ENCODE assay signal across 8 mouse cellular contexts in the genomic region with DNA sequence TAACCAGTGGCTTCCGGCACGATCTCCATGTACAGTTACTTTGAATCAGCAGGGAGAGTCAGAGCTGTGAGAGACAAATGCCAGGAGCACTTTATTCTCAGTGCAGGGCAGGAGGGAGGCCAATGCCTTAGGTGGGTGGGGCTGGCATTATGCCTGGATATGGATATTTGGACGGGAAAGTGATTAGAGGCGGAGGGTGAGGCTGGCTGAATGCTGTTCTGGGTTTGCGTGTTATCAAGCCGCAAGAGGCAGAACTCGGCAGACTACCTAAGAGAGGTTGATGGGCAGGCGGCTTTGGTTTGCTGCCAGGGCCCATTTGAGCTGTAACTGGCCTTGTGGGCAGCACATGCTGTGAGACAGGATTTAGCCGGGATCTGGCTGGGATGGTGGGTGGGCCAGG.
DNase-seq lines count a peak whose midpoint lies in the region; ATAC-seq and TF ChIP-seq lines count a peak whose summit lies in the region.

No protein-coding gene starts in this region.

- no peak for TF ChIP-seq CTCF in gastrocnemius, adult 2 months (IDR thresholded peaks at IDR 0.05)

- H3K4me1 ChIP-seq in hindbrain, embryonic 15.5 days (replicated peaks), result peaks cover 49% of the 10 kb centered on the region
- H3K4me1 ChIP-seq in midbrain, embryonic 15.5 days, result peaks cover 46% of the 10 kb centered on the region

- H3K27me3 ChIP-seq in hindbrain, embryonic 15.5 days, result no peaks in the 10 kb centered on the region
- no peaks in the 10 kb centered on the region for H3K27me3 ChIP-seq in midbrain, embryonic 15.5 days (replicated peaks)

- H3K27ac ChIP-seq in gastrocnemius, adult 2 months, result peak overlapping the region; percentile 89
- peak overlapping the region; percentile 27 for H3K27ac ChIP-seq in hindbrain, embryonic 15.5 days (replicated peaks)
- peak overlapping the region; percentile 46 for H3K27ac ChIP-seq in midbrain, embryonic 15.5 days

- 0 out of 2 replicates have a peak, but pooled peaks have one; percentile 44 for ATAC-seq in hindbrain, embryonic 15.5 days (ENCODE audit: low FRiP score, low read depth)
- peak; percentile 46 for ATAC-seq in midbrain, embryonic 15.5 days (replicated peaks)
- no peak for ATAC-seq in CD4-positive, CD25-positive, alpha-beta regulatory T cell, adult 4 months
- ATAC-seq in activated CD4-positive, CD25-positive, alpha-beta regulatory T cell, adult 4 months, result no peak

- intact Hi-C loops in gastrocnemius, adult 2 months (cut with DNase I), result loop anchor here (5.0 kb wide), 2 partner anchors 35 to 80 kb away; partner anchors contain the start of gene Golt1a
- intact Hi-C loops in left cerebral cortex, postnatal 25 days (cut with DNase I), result loop anchor here (5.0 kb wide), 1 partner anchor 75 kb away; no protein-coding TSS in a partner anchor

- H3K9ac ChIP-seq in hindbrain, embryonic 15.5 days, result no peak overlapping the region
- H3K9ac ChIP-seq in midbrain, embryonic 15.5 days, result no peak overlapping the region

- WGBS in hindbrain, embryonic 15.5 days, result 17% methylated on average over 9 of the region's 9 CpGs
- 14% methylated on average over 9 of the region's 9 CpGs for WGBS in midbrain, embryonic 15.5 days

- H3K36me3 ChIP-seq in hindbrain, embryonic 15.5 days, result no peaks in the 10 kb centered on the region
- H3K36me3 ChIP-seq in midbrain, embryonic 15.5 days (replicated peaks), result no peaks in the 10 kb centered on the region

- no peaks in the 10 kb centered on the region for H3K9me3 ChIP-seq in hindbrain, embryonic 15.5 days
- no peaks in the 10 kb centered on the region for H3K9me3 ChIP-seq in midbrain, embryonic 15.5 days

- H3K4me3 ChIP-seq in gastrocnemius, adult 2 months, result peak overlapping the region; percentile 61
- no peak overlapping the region for H3K4me3 ChIP-seq in hindbrain, embryonic 15.5 days
- H3K4me3 ChIP-seq in midbrain, embryonic 15.5 days, result no peak overlapping the region

- DNase-seq in adrenal gland, adult 18-20 months (ENCODE audit: low spot score in 2 of 2), result peak; percentile 33 to 51
- peak; percentile 44 for DNase-seq in cerebellum, adult 11-12 months
- DNase-seq in gastrocnemius, adult 2 months, result peak; percentile 86
- peak; percentile 55 to 84 for DNase-seq in left cerebral cortex, postnatal 25 days (ENCODE audit: low spot score in 2 of 2)

- H3K4me2 ChIP-seq in hindbrain, embryonic 15.5 days, result 0 out of 2 replicates have a peak overlapping the region, but pooled peaks have one; percentile 2
- H3K4me2 ChIP-seq in midbrain, embryonic 15.5 days, result peak overlapping the region; percentile 1; the same call in 1 of the 2 replicates

Comparison
In these comparisons a context has a peak if more than half of its experiments do, and no peak if none do; other contexts are left out.
1. H3K27ac ChIP-seq: peak in every context shown above with its lines; median percentile 89 in gastrocnemius, adult 2 months; 46 in midbrain, embryonic 15.5 days; 27 in hindbrain, embryonic 15.5 days.
2. ATAC-seq: peak in hindbrain, embryonic 15.5 days (single experiment) and midbrain, embryonic 15.5 days (single experiment); none in CD4-positive, CD25-positive, alpha-beta regulatory T cell, adult 4 months (single experiment) and activated CD4-positive, CD25-positive, alpha-beta regulatory T cell, adult 4 months (single experiment).
3. Peak in every context shown above with its lines, with median percentiles within 50 percentile points of each other: DNase-seq.